Mouse (Mus musculus) right cerebral cortex, adult 2 months (tissue): ENCODE measurements at regions not wholly inside any gene's neighbourhood (a gene's known extent, or its start where the extent isn't known, plus 50 kb on each side); places are given as distances from the start of the nearest gene placed in this dataset.

Experiments
- DNase-seq, 2 experiments: peaks; one replicate each; pipeline ENCODE4 v3.0.0; 2021 to 2022; ENCODE audit warnings: low spot score in 2 of 2

GRCm38 (mm10) chr1:77254276-77254675, 260.6 kb downstream of the Epha4 start:
- no peak for DNase-seq

GRCm38 (mm10) chr1:77256115-77256842, 258.6 kb downstream of the Epha4 start:
- no peak for DNase-seq

GRCm38 (mm10) chr1:77258730-77259310, 256.1 kb downstream of the Epha4 start:
- no peak for DNase-seq

GRCm38 (mm10) chr1:77259789-77260188, 255.1 kb downstream of the Epha4 start:
- DNase-seq: no peak

GRCm38 (mm10) chr1:77261678-77262077, 253.2 kb downstream of the Epha4 start:
- no peak for DNase-seq

- no peak for DNase-seq
These were observed 249.2 kb downstream of the Epha4 start for GRCm38 (mm10) chr1:77265677-77266076.

- no peak for DNase-seq
These were observed 247.4 kb downstream of the Epha4 start for GRCm38 (mm10) chr1:77267311-77268003.

GRCm38 (mm10) chr1:77275297-77275696, 239.6 kb downstream of the Epha4 start:
- DNase-seq: no peak

GRCm38 (mm10) chr1:77279566-77279965, 235.3 kb downstream of the Epha4 start:
- DNase-seq: no peak

GRCm38 (mm10) chr1:77280373-77281038, 234.4 kb downstream of the Epha4 start:
- DNase-seq: no peak

- no peak for DNase-seq
These were observed 233.1 kb downstream of the Epha4 start for GRCm38 (mm10) chr1:77281741-77282140.

GRCm38 (mm10) chr1:77298713-77299132, 216.2 kb downstream of the Epha4 start:
- no peak for DNase-seq

GRCm38 (mm10) chr1:77300806-77301205, 214.1 kb downstream of the Epha4 start:
- DNase-seq: no peak

GRCm38 (mm10) chr1:77304770-77305169, 210.1 kb downstream of the Epha4 start:
- no peak for DNase-seq

GRCm38 (mm10) chr1:77307745-77308144, 207.1 kb downstream of the Epha4 start:
- DNase-seq: no peak

GRCm38 (mm10) chr1:77313119-77313518, 201.8 kb downstream of the Epha4 start:
- DNase-seq: no peak

- DNase-seq: no peak
These were observed 199.5 kb downstream of the Epha4 start for GRCm38 (mm10) chr1:77315347-77315746.

- no peak for DNase-seq
These were observed 198.7 kb downstream of the Epha4 start for GRCm38 (mm10) chr1:77316198-77316597.
